Comparison of ENCODE assay signal across 16 mouse cellular contexts in the genomic region with DNA sequence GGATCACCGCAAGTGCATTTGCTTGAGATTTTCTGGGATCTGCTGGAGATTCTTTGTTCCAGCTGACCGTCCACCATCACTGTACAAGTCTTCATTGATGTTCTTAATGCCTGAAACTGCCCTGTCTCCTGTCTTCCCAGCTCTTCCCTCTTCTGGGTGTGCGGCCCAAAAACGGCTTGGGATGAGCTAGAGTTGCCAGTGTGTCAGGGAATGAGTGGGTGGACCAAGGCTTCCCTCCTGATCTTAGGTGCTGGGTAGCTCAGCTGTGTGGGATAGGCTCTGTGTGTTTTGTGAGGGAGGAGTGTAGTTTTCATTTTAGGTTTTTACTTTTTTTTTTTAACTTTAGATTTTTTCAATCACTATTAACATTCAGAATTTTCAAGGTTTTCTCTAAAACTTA. TPM values are rescaled to one million over a fixed set of nuclear protein-coding genes. Genes with fewer than 3 reads are reported as not detected.
A peak's percentile ranks its signal among the peaks of the same experiment; 100 is the strongest.
DNase-seq lines count a peak whose midpoint lies in the region; ATAC-seq lines count a peak whose summit lies in the region.
"Had no signal": no experiment of that assay in that cellular context is flagged by ENCODE, and none has a peak within 500 bp of the region (broad histone marks: within the 10 kb centered on the region; RNA-seq: fewer than 3 reads in every experiment).

No protein-coding gene starts in this region.

- no peak for DNase-seq in frontal cortex, postnatal 36 days (ENCODE audit: low spot score in 2 of 2)
- peak; percentile 46 to 57 for DNase-seq in left cerebral cortex, adult 18-20 months (ENCODE audit: low spot score in 2 of 2)
- DNase-seq in left cerebral cortex, postnatal 10 days (ENCODE audit: extremely low spot score in 1 of 2, low spot score in 2 of 2) = no peak
- DNase-seq in right cerebral cortex, adult 18-20 months = peak; percentile 60
- no peak for DNase-seq in right cerebral cortex, postnatal 4 days
- DNase-seq in brain, adult 2 months (ENCODE audit: low read depth, low spot score) = peak; percentile 70
- DNase-seq in lung, postnatal 10 days = no peak
- DNase-seq: adrenal gland, postnatal 25 days; B cell, adult 2 months; cerebellum, adult 11 months; cerebellum, adult 11-12 months; cerebellum, adult 18-20 months had no signal

- intact Hi-C loops in left cerebral cortex, postnatal 10 days (cut with DNase I) = no loop called here

- peak; percentile 87 for ATAC-seq in frontal cortex, adult (ENCODE audit: low TSS enrichment)
- ATAC-seq: activated CD4-positive, CD25-positive, alpha-beta regulatory T cell, adult 4 months; CD4-positive, CD25-positive, alpha-beta regulatory T cell, adult 4 months; Patski had no signal

RNA-seq across cellular contexts. Expression of gene Arfgef2, which starts 29.4 kb away (rescaled TPM):
- 10 to 100 TPM; 63.4 to 64.9 TPM for total RNA-seq in left cerebral cortex, adult 18-20 months (2021)
- total RNA-seq in left cerebral cortex, postnatal 10 days (2021) = 10 to 100 TPM; 39.5 to 44.2 TPM

RNA-seq across cellular contexts. Expression of gene Trp53rkb, which starts 42.5 kb away (rescaled TPM):
- total RNA-seq in left cerebral cortex, adult 18-20 months (2021) = 1 to 10 TPM; 6.9 to 7.1 TPM
- 1 to 10 TPM; 6.5 to 8.8 TPM for total RNA-seq in left cerebral cortex, postnatal 10 days (2021)

Comparison
In these comparisons a context has a peak if more than half of its experiments do, and no peak if none do; other contexts are left out.
1. DNase-seq: peak in left cerebral cortex, adult 18-20 months (2 of 2), right cerebral cortex, adult 18-20 months (single experiment) and brain, adult 2 months (single experiment); none in frontal cortex, postnatal 36 days (0 of 2), left cerebral cortex, postnatal 10 days (0 of 2), right cerebral cortex, postnatal 4 days (single experiment) and lung, postnatal 10 days (single experiment).